Mouse (Mus musculus) embryonic fibroblast, embryonic 13.5 days (primary cell): Measurements from ENCODE around the gene Pikfyve.

Experiments used
- CTCF ChIP-seq: IDR thresholded peaks from 2 replicates; pipeline ENCODE4 v1.5.1; 2011; ENCODE audit warnings: mild to moderate bottlenecking, control low read depth, low read length, moderate library complexity, borderline replicate concordance; ENCODE audit not compliant: insufficient read depth
- POLR2A ChIP-seq: IDR thresholded peaks from 2 replicates; pipeline ENCODE4 v1.6.1; 2011; ENCODE audit warnings: low read depth, mild to moderate bottlenecking, control low read depth, low read length, moderate library complexity

DNA sequence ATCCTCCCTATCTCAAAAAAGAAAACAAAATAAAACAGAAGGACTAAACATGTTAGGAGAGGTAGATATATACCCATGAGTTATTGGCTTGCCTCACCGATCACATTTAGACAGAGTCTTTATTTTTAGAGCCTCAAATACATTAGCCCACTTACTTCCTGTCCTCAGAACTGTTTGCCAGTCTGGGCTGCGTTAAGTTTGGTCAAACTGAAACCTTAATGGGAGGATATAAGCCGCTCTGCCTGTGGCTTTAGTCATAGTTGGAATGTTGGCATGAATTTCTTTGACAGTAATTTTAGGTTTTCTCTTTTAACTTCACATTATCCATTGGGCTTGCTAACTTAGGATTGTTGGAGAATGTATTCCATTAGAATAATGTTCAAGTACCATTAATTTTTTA is 51.2 kb downstream of the Pikfyve start:
- TF ChIP-seq CTCF: no peak
- TF ChIP-seq POLR2A: no peak
